Mouse (Mus musculus): Measurements from ENCODE around the gene Cbl. TPM values are rescaled to one million over a fixed set of nuclear protein-coding genes. Genes with fewer than 3 reads are reported as not detected.

Gene Cbl
- polyA plus RNA-seq, 1 experiment from 2014 or later, result 15.5 TPM

DNA sequence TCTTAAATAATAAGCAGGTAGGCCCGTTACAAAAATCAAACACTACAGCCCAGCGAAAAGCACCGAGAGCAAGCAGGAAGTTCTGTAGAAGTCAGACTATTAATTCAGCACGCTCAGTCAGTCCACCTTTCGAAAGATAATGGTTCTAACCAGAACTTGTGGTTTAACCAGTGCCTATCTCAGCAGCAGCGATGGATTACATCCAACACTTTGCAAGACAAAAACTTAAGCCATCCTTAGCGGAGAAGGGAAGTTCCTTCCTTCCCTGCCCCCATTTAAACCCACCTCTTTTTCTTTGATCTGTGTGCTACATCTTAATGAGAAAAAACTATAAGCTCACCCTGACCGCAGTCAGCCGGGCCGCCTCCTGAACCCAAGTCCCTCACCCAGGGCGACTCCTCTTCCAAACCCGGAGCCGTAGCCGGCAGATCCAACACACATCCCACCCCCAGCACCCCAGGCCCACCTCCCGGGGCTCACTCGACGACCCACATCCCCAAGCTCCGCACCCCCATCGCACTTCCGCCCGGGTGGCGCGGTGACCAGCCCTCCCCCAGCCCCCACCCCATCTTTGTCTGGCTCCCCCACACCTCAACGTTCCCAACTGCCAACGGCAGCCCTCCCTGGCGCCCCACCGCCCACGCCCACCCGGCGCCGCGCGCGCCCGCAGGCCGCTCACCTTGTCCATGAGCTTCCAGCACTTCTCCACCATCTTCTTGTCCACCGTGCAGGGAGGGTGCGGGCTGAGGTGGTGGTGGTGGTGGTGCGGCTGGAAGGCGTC is 638 bp downstream of the Cbl start:
- Histone ChIP-seq H3K9me3 (ENCODE audit: control insufficient read depth, low read length) (no peaks in the 10 kb centered on the region), H3K27me3 (ENCODE audit: control insufficient read depth, insufficient read depth, low read depth, low read length) (no peaks in the 10 kb centered on the region), H3K4me1 (replicated peaks; ENCODE audit: control insufficient read depth, insufficient read depth, low read length) (peaks cover 12% of the 10 kb centered on the region), H3K27ac (ENCODE audit: low read length) (peak overlapping the region; percentile 92), H3K9ac (ENCODE audit: low read length) (peak overlapping the region; percentile 93), H3K4me2 (ENCODE audit: low read depth, low read length) (peak overlapping the region; percentile 79), H3K4me3 (ENCODE audit: low read length) (peak overlapping the region; percentile 92), H3K36me3 (ENCODE audit: control insufficient read depth, insufficient read depth, low read length) (0 out of 2 replicates have a peak, but pooled peaks cover under 1% of the 10 kb centered on the region)
- peak; percentile 66 for ATAC-seq (ENCODE audit: low read depth)
- WGBS, result under 1% methylated on average over 40 of the region's 40 CpGs

- H3K4me3 ChIP-seq (ENCODE audit: low read length), result no peak overlapping the region
- ATAC-seq (ENCODE audit: low read depth), result no peak
- no peak overlapping the region for H3K27ac ChIP-seq (ENCODE audit: low read length)
These were observed 2.2 kb downstream of the Cbl start for GRCm38 (mm10) chr9:44231609-44232008.

GRCm38 (mm10) chr9:44225993-44226392 is 7.9 kb downstream of the Cbl start:
- no peak overlapping the region for H3K4me3 ChIP-seq (ENCODE audit: low read length)
- H3K4me2 ChIP-seq (ENCODE audit: low read depth, low read length), result no peak overlapping the region
- H3K27me3 ChIP-seq (ENCODE audit: control insufficient read depth, insufficient read depth, low read depth, low read length), result no peaks in the 10 kb centered on the region
- no peaks in the 10 kb centered on the region for H3K9me3 ChIP-seq (ENCODE audit: control insufficient read depth, low read length)
- H3K27ac ChIP-seq (ENCODE audit: low read length), result no peak overlapping the region
- 0 out of 2 replicates have a peak, but pooled peaks cover 4% of the 10 kb centered on the region for H3K36me3 ChIP-seq (ENCODE audit: control insufficient read depth, insufficient read depth, low read length)
- no peak overlapping the region for H3K9ac ChIP-seq (ENCODE audit: low read length)
- WGBS, result 71% methylated on average over 6 of the region's 6 CpGs
- peaks cover 3% of the 10 kb centered on the region for H3K4me1 ChIP-seq (replicated peaks; ENCODE audit: control insufficient read depth, insufficient read depth, low read length)
- ATAC-seq (ENCODE audit: low read depth), result no peak

More at GRCm38 (mm10) chr9:44231609-44232008, 2.2 kb downstream of the Cbl start:
- H3K27me3 ChIP-seq (ENCODE audit: control insufficient read depth, insufficient read depth, low read depth, low read length), result no peaks in the 10 kb centered on the region
- 0 out of 2 replicates have a peak, but pooled peaks cover 4% of the 10 kb centered on the region for H3K36me3 ChIP-seq (ENCODE audit: control insufficient read depth, insufficient read depth, low read length)
- H3K9me3 ChIP-seq (ENCODE audit: control insufficient read depth, low read length), result no peaks in the 10 kb centered on the region
- peaks cover 12% of the 10 kb centered on the region for H3K4me1 ChIP-seq (replicated peaks; ENCODE audit: control insufficient read depth, insufficient read depth, low read length)
- H3K9ac ChIP-seq (ENCODE audit: low read length), result no peak overlapping the region
- H3K4me2 ChIP-seq (ENCODE audit: low read depth, low read length), result peak overlapping the region; percentile 79; the same call in 1 of the 2 replicates

GRCm38 (mm10) chr9:44213538-44213937 is 20.3 kb downstream of the Cbl start:
- no peaks in the 10 kb centered on the region for H3K27me3 ChIP-seq (ENCODE audit: control insufficient read depth, insufficient read depth, low read depth, low read length)
- H3K27ac ChIP-seq (ENCODE audit: low read length), result no peak overlapping the region
- peaks cover 3% of the 10 kb centered on the region; the same call in 1 of the 2 replicates for H3K36me3 ChIP-seq (ENCODE audit: control insufficient read depth, insufficient read depth, low read length)
- H3K4me1 ChIP-seq (replicated peaks; ENCODE audit: control insufficient read depth, insufficient read depth, low read length), result no peaks in the 10 kb centered on the region
- no peaks in the 10 kb centered on the region for H3K9me3 ChIP-seq (ENCODE audit: control insufficient read depth, low read length)
- WGBS, result 93% methylated on average over 14 of the region's 14 CpGs
- no peak for ATAC-seq (ENCODE audit: low read depth)
- H3K4me3 ChIP-seq (ENCODE audit: low read length), result no peak overlapping the region
- no peak overlapping the region for H3K9ac ChIP-seq (ENCODE audit: low read length)
- no peak overlapping the region for H3K4me2 ChIP-seq (ENCODE audit: low read depth, low read length)

GRCm38 (mm10) chr9:44212406-44212805 is 21.4 kb downstream of the Cbl start:
- ATAC-seq (ENCODE audit: low read depth), result no peak
- Histone ChIP-seq H3K27ac (ENCODE audit: low read length) (no peak overlapping the region), H3K4me2 (ENCODE audit: low read depth, low read length) (no peak overlapping the region), H3K27me3 (ENCODE audit: control insufficient read depth, insufficient read depth, low read depth, low read length) (no peaks in the 10 kb centered on the region), H3K4me3 (ENCODE audit: low read length) (no peak overlapping the region), H3K9ac (ENCODE audit: low read length) (no peak overlapping the region), H3K36me3 (ENCODE audit: control insufficient read depth, insufficient read depth, low read length) (peaks cover 3% of the 10 kb centered on the region; the same call in 1 of the 2 replicates), H3K4me1 (replicated peaks; ENCODE audit: control insufficient read depth, insufficient read depth, low read length) (no peaks in the 10 kb centered on the region), H3K9me3 (ENCODE audit: control insufficient read depth, low read length) (no peaks in the 10 kb centered on the region)
- 92% methylated on average over 4 of the region's 4 CpGs for WGBS

DNA sequence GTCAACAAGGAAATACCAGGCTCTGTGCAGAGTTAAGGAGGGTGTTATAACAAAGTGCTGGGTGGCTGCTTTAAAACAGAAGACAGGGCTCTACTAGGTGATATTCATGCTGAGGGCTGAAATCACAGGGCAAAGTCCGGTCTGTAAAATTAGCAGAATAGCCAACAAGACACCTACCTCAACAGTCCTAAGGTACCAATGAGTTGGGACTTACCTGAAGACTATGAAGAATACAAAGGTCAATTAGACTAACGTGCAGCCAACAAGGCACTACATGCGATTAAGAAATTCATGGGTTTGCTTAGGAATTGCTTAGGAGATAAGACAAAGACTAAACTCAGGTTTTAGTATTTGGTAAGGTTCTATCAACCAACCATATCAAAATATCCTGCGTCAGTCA is 24.4 kb downstream of the Cbl start:
- no peak for ATAC-seq (ENCODE audit: low read depth)
- no peak overlapping the region for H3K4me2 ChIP-seq (ENCODE audit: low read depth, low read length)
- WGBS, result 95% methylated on average over 4 of the region's 4 CpGs
- no peak overlapping the region for H3K4me3 ChIP-seq (ENCODE audit: low read length)
- H3K36me3 ChIP-seq (ENCODE audit: control insufficient read depth, insufficient read depth, low read length), result peaks cover 3% of the 10 kb centered on the region; the same call in 1 of the 2 replicates
- no peaks in the 10 kb centered on the region for H3K27me3 ChIP-seq (ENCODE audit: control insufficient read depth, insufficient read depth, low read depth, low read length)
- H3K27ac ChIP-seq (ENCODE audit: low read length), result no peak overlapping the region
- no peaks in the 10 kb centered on the region for H3K9me3 ChIP-seq (ENCODE audit: control insufficient read depth, low read length)
- H3K4me1 ChIP-seq (replicated peaks; ENCODE audit: control insufficient read depth, insufficient read depth, low read length), result no peaks in the 10 kb centered on the region
- H3K9ac ChIP-seq (ENCODE audit: low read length), result no peak overlapping the region

- peaks cover 3% of the 10 kb centered on the region; the same call in 1 of the 2 replicates for H3K36me3 ChIP-seq (ENCODE audit: control insufficient read depth, insufficient read depth, low read length)
- H3K4me1 ChIP-seq (replicated peaks; ENCODE audit: control insufficient read depth, insufficient read depth, low read length), result no peaks in the 10 kb centered on the region
- H3K9ac ChIP-seq (ENCODE audit: low read length), result no peak overlapping the region
- H3K4me3 ChIP-seq (ENCODE audit: low read length), result no peak overlapping the region
- no peak overlapping the region for H3K4me2 ChIP-seq (ENCODE audit: low read depth, low read length)
- H3K27ac ChIP-seq (ENCODE audit: low read length), result no peak overlapping the region
- ATAC-seq (ENCODE audit: low read depth), result no peak
- 93% methylated on average over 2 of the region's 2 CpGs for WGBS
- H3K27me3 ChIP-seq (ENCODE audit: control insufficient read depth, insufficient read depth, low read depth, low read length), result no peaks in the 10 kb centered on the region
- no peaks in the 10 kb centered on the region for H3K9me3 ChIP-seq (ENCODE audit: control insufficient read depth, low read length)
These were observed 26.0 kb downstream of the Cbl start for GRCm38 (mm10) chr9:44207840-44208239.

- 0 out of 2 replicates have a peak, but pooled peaks cover 5% of the 10 kb centered on the region for H3K4me1 ChIP-seq (replicated peaks; ENCODE audit: control insufficient read depth, insufficient read depth, low read length)
- no peak for ATAC-seq (ENCODE audit: low read depth)
- no peak overlapping the region for H3K4me2 ChIP-seq (ENCODE audit: low read depth, low read length)
- H3K9me3 ChIP-seq (ENCODE audit: control insufficient read depth, low read length), result peaks cover 3% of the 10 kb centered on the region; the same call in 1 of the 2 replicates
- 62% methylated on average over 3 of the region's 3 CpGs for WGBS
- no peak overlapping the region for H3K4me3 ChIP-seq (ENCODE audit: low read length)
- no peaks in the 10 kb centered on the region for H3K27me3 ChIP-seq (ENCODE audit: control insufficient read depth, insufficient read depth, low read depth, low read length)
- peaks cover 8% of the 10 kb centered on the region; the same call in 1 of the 2 replicates for H3K36me3 ChIP-seq (ENCODE audit: control insufficient read depth, insufficient read depth, low read length)
- H3K9ac ChIP-seq (ENCODE audit: low read length), result no peak overlapping the region
- H3K27ac ChIP-seq (ENCODE audit: low read length), result no peak overlapping the region
These were observed 33.4 kb downstream of the Cbl start for GRCm38 (mm10) chr9:44200458-44200857.

DNA sequence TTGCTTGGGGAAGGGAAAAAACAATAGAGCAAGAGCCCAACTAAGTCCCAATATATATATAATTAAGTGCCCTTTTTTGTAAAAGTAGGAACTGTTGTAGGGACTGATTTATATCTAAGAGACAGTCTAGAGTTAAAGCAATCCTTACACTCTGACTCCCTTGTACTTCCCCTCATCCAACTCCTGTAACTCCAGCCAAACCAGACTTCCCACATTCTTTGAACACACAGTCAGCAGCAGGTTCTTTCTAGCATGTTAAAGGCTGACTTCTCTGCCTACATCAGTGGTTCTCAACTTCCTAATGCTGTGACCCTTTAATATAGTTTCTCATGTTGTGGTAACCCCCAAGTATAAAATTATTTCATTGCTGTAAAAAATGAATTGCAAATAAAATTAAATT is 34.3 kb downstream of the Cbl start:
- Histone ChIP-seq H3K9ac (ENCODE audit: low read length) (no peak overlapping the region), H3K36me3 (ENCODE audit: control insufficient read depth, insufficient read depth, low read length) (peaks cover 10% of the 10 kb centered on the region; the same call in 1 of the 2 replicates), H3K27ac (ENCODE audit: low read length) (no peak overlapping the region), H3K4me2 (ENCODE audit: low read depth, low read length) (no peak overlapping the region), H3K4me3 (ENCODE audit: low read length) (no peak overlapping the region), H3K27me3 (ENCODE audit: control insufficient read depth, insufficient read depth, low read depth, low read length) (no peaks in the 10 kb centered on the region), H3K9me3 (ENCODE audit: control insufficient read depth, low read length) (peaks cover 3% of the 10 kb centered on the region; the same call in 1 of the 2 replicates), H3K4me1 (replicated peaks; ENCODE audit: control insufficient read depth, insufficient read depth, low read length) (0 out of 2 replicates have a peak, but pooled peaks cover 5% of the 10 kb centered on the region)
- peak; percentile 69; the same call in 1 of the 2 replicates for ATAC-seq (ENCODE audit: low read depth)

All from lung, embryonic 16.5 days (tissue).